Mouse (Mus musculus) liver, postnatal 0 days (tissue): ENCODE measurements around the gene C1ra.

ENCODE experiments used
- CTCF ChIP-seq: sonication (generic); IDR thresholded peaks from 2 replicates; pipeline ENCODE4 v1.5.1; 2016; ENCODE audit warnings: antibody characterized with exemption, low read depth
- EP300 ChIP-seq: IDR thresholded peaks from 2 replicates; pipeline ENCODE4 v1.6.1; 2016; ENCODE audit warnings: antibody characterized with exemption, low read depth, mild to moderate bottlenecking

GRCm38 (mm10) chr6:124472801-124473200 is 39.4 kb upstream of the C1ra start:
- peak; percentile 92 for TF ChIP-seq CTCF
- TF ChIP-seq EP300 = no peak
